Mouse (Mus musculus) adrenal gland, adult (tissue): ENCODE results near the gene Nek7.

ENCODE experiments used
- DNase-seq, 2 experiments: peaks; one replicate each; pipeline ENCODE4 v3.0.0; 2022 to 2023; ENCODE audit warnings: low spot score in 1 of 2; ENCODE audit not compliant: inconsistent age in 2 of 2

Gene Nek7

DNA sequence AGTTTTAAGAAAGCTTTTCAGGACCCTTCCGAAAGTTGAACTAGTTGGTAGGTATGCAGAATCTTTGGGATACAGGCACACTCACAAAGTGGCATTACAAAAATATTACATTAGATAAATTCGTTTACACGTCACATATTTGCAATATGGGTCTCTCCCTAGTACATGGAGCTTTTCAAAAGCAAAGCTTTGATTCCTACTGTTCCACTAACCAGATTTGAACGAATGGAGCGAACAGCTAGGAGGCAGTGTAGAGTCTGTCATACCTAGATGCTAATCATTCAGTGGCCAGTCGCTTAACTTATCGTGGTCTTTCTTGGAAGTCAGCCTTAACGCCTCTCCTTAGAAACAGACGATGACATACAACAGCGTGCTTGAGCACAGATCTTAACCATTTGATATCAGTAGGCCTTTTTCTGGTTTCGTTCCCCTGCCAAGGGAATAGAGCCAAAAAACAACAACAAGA is at the start of gene Nek7:
TSS of gene Nek7 (minus strand) at position 146 of the 466 bp plus-strand sequence.
- DNase-seq, result peak; percentile 50 to 87

DNA sequence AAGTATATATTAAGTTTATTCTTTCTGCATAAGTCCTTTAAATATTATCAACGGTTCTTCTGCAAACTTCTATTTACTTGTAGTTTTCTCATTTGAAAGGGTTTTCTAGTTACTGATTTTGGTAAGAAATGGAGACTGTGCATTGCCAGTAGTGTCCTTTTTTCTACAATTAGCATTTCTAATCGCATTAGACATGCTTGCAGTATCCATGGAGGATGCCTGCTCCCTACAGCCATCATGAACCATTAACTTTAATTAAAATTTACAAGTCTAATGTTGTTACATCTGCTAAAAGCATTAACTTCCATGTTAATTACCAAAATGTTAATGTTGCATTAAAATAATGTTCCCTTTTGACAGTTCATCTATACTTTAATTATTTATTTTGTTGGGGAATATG is 42.4 kb upstream of the Nek7 start:
- no peak for DNase-seq

DNA sequence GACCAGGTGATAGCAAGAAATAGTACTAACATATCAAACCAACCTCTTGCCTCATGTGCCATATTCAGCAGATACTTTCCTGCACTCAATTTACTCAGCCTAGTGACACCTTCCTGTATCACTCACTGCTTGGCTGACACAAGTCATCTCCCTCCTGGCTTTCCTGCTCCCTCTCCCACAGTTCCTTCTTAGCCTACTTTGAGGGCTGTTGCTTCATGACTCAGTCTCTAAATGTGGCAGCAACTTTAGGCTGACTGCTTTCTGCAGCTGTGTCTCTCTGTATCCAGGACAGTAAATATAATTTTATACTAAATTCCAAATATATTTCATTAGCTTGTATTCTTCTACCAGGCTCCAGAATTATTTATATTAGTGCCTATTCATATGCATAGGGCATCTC is 34.3 kb upstream of the Nek7 start:
- no peak for DNase-seq

DNA sequence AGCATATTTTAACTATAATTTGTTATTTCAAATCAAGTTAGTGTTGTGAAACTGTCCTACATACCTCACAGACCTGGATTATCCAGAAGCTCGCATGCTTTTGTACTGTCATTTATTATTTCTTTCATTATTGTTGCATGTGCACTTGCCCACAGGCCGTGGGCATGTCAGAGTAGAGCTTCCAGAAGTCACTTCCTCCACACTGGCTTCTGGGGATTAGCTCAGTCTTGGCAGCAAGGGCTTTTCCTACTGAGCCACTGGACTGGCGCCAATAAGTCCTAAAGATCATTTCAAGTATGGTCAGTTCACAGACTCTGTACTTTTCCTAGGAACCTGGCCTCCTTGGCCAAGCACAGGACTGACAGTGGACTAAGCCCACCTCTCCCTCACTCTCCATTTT is 25.1 kb upstream of the Nek7 start:
- peak in 1 of 2 experiments; percentile 44 for DNase-seq

DNA sequence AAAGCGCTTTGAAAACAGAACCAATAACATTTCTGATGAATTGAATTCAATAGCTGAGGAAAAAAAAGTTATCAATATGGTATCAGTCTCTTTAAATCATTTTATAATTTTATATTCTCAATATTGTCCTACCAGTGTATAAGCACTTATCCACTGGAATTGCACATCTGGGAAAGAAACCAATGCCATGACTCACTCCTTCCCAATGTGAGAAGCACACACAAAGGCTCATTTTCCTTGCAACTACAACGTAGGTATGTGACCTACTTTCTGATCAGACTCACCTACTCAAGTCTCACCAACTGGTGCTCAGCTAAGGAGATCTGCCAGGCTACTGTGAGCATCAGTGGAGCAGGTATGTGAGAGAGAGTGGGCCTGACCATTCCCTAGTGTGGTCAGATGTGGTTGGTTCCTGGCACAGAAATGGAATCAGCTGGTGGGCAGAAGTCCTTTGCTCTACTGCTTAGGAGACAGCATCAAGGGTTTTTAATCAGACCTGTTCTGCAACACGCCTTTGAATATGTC is 23.4 kb upstream of the Nek7 start:
- no peak for DNase-seq

DNA sequence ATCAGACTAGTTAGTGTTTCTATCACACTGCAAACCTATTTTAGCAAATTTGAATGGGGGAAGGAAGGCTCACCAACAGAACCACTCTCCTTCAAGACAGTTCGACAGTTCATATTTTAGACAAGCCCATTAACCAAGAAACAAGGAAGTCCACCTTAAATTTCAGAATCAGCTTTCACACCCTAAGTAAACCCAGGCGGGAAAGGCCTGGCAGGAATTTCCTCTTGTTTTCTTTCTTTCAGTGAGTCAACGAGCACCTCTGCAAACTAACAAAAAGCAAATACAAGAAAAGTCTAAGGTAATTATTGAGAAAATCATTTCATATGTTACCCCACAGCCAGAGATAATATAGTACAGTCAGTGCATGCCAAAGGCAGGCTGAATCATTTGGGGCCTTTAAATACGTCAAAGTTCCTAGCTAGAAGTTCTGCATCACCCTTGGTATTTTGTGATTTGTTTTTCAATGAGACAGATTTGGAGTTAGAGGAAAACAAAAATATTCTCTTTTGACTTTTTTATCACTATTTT is 21.1 kb upstream of the Nek7 start:
- no peak for DNase-seq

GRCm38 (mm10) chr1:138637850-138638249 is 17.9 kb upstream of the Nek7 start:
- DNase-seq, result peak in 1 of 2 experiments; percentile 72

DNA sequence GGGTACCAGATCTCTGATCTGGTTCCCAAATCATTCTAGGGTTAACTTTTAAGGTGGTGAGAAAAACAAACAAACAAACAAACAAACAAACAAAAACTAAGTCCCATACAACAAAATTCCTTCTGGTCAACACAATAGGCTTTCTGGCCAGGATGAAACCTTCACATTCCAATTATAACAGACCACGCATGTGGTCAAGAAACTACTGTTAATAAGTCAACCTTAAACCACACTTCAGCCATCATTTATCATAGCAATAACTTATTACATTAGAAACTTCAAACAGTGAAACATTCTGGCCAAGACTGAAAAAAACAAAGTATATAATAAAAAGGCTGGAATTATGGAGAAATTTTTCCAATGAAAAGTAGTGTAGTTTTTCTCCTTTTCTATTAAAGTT is 14.6 kb upstream of the Nek7 start:
- no peak for DNase-seq

GRCm38 (mm10) chr1:138628919-138629318 is 9.0 kb upstream of the Nek7 start:
- DNase-seq, result no peak

DNA sequence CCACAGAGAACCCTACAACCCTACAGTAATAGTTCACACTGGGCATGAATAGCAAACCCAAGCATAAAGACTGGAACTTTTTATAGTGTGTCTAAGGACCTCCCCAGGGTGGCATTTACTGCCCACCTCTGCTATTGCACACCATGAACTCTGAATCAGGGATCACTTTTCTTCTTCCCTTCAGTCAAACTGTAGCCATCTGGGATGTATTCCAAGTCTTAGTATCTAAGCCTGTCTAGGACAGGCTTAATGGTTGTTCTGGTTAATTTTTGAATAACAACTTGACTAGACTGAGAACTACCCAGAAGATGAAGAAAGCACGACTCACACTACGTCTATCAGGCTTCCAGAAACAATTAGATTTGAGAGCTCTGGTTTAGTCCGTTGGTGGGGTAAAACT is 8.5 kb upstream of the Nek7 start:
- DNase-seq, result no peak

GRCm38 (mm10) chr1:138627804-138628203 is 7.9 kb upstream of the Nek7 start:
- no peak for DNase-seq

- peak in 1 of 2 experiments; percentile 14 for DNase-seq
These were observed 6.3 kb upstream of the Nek7 start for GRCm38 (mm10) chr1:138626288-138626687.

DNA sequence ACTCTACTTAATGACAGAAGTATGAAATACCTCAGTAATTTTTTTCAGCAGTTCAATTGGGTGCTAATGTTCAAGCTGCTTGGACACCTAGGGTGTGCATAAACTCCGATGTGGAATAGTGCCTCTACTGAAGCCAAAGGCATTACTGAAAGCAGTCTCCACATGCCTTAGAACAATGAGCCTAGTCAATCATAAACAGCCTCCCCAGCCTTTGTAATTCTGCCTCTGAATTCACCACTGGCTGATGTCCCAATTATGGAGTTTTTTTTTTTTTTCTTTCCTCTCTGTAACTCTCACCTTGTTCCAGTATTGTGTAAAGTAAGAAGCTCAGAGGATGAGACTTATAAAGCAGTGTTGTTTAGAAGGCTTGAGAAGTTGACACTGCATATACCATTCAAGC is 3.9 kb upstream of the Nek7 start:
- no peak for DNase-seq

DNA sequence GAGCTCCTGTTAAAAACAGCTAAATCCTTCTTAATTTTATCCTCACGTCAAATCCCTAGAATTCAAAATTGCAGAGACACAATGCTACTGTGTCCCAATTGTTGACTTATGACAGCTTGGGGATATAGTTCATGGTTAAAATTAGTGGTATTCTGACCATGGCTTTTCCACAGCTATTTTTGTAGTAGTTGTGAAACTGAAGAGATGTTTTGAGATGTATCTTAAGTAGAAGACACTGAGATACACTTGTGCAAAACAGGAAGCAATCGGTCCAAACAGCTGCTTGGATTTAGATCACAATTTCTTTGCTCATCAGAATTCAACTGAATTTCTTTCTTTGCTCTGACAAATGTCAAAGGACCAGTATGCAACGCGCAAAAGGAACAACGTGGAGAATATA is 2.9 kb upstream of the Nek7 start:
- DNase-seq, result no peak

GRCm38 (mm10) chr1:138622431-138622830 is 2.5 kb upstream of the Nek7 start:
- peak; percentile 46 to 80 for DNase-seq

- DNase-seq, result peak; percentile 96 to 99
These were observed 598 bp downstream of the Nek7 start for GRCm38 (mm10) chr1:138619114-138619971.

DNA sequence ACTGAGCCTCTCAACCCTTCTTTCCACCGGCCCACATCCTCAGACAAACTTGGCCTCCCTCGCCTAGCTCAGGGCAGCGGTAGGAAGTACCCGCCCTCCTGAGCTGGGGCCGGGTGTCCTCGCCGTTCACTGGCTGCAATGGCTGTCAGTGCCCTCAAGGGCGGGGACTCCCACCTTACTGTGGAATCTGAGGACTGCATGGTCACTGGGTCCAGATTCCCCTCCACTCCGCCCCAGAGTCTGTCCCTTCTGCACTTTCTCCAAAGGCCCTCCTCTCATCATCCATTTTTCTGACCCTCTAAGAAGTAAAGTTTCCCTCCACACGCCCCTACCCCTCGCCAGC is 2.0 kb downstream of the Nek7 start:
- DNase-seq, result peak; percentile 93 to 97

GRCm38 (mm10) chr1:138617279-138618011 is 2.5 kb downstream of the Nek7 start:
- DNase-seq, result no peak

- no peak for DNase-seq
These were observed 4.6 kb downstream of the Nek7 start for GRCm38 (mm10) chr1:138615388-138615787.

- DNase-seq, result no peak
These were observed 5.2 kb downstream of the Nek7 start for GRCm38 (mm10) chr1:138614552-138615287.

- DNase-seq, result no peak
These were observed 7.8 kb downstream of the Nek7 start for GRCm38 (mm10) chr1:138612177-138612576.
